Mouse (Mus musculus): ENCODE measurements at regions not wholly inside any gene's neighbourhood (a gene's known extent, or its start where the extent isn't known, plus 50 kb on each side); places are given as distances from the start of the nearest gene placed in this dataset.

- DNase-seq: no peak
Measured at GRCm38 (mm10) chr6:31995977-31996376, 54.1 kb upstream of the 1700012A03Rik start.

DNA sequence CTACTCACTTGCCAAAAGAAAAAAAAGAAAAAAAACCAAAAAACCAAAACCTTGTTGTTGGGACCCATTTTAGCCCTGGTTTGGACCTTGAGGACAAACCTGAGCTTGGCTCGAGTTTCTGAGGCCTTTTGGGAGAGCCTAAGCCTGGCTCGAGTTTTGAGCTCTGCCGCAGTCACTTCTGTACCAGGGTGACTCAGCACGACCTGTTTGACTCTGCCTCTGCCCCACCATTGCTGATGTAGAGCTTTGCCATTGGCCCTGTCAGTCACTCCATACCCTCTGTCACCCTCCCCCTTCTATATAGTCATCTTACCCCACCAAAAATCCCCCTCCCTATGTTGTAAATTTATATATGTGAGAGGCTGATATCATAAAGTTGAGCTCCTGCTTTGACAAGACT is 54.8 kb upstream of the 1700012A03Rik start:
- DNase-seq: no peak

- DNase-seq: no peak
Measured at GRCm38 (mm10) chr6:31985698-31986097, 64.3 kb upstream of the 1700012A03Rik start.

DNA sequence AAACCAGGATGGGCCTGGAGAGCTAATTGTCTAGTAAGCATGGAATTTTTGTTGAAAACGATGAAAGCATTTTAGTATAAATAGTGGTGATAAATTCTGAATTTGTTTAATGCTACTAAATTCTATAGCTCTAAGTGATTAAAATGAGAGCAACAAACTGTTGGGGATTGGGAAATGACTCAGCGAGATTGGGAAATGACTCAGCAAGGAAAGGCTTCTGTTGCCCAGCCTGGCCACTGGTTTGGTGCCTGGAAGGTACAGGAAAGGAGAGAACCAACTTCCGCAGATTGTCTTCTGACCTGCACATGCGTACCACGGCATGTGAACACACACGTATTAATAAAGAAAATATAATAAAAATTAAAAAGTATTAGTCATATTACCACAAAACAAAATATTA is 73.3 kb upstream of the 1700012A03Rik start:
- DNase-seq: no peak

GRCm38 (mm10) chr6:31948063-31948481 is 102.0 kb upstream of the 1700012A03Rik start:
- DNase-seq: no peak

- no peak for DNase-seq
Measured at GRCm38 (mm10) chr6:31946572-31946971, 103.5 kb upstream of the 1700012A03Rik start.

- no peak for DNase-seq
Measured at GRCm38 (mm10) chr6:31945347-31945746, 104.7 kb upstream of the 1700012A03Rik start.

DNA sequence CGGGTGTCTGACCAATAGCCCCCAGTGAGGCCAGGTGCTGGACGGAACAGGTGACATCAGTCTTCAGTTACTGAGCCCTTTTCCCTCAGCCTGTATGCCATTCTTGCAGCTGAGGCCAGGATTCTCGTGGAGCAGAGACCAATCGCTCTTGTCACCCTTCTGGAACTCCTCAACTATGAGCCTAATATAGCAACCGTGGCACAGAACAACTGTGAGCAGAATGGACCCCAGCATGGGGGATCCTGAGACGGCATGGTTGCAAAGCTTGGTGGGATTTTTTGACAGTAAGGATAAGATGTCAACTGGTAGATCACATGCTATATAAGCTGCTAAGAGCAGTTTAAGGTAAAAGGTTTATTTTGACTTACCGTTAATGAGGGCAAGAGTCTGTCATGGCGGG is 105.5 kb upstream of the 1700012A03Rik start:
- no peak for DNase-seq

GRCm38 (mm10) chr6:31942696-31943095 is 107.3 kb upstream of the 1700012A03Rik start:
- no peak for DNase-seq

DNA sequence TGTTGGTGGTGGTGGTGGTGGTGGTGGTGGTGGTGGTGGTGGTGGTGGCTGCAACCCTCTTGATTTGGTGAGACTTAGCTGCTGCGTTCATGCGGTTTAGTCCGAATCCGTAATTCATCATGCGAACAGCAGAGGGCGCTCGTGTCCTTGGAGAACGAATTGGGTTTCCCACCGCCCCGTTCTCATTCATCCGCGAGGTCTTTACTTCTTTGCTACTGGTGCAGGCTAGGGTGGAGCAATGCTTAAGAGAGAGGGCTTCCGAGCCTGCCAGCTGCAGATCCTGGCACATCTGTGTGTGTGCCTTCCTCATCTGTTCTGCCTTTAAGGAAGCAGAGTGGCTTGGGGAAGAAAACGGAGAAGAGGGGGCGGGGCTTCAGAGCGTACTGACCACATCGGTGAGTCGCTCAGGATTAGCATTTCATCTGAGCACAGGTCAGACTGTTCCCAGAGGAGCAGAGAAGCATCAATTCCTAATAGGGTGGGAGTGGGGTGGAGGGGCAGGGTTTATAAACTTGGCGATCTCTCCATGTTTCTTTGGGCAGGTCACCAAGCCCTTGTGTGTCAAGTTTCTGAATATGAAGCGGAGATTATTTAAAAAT is 111.7 kb upstream of the 1700012A03Rik start:
- peak; percentile 80 for DNase-seq

GRCm38 (mm10) chr6:31937146-31937545 is 112.9 kb upstream of the 1700012A03Rik start:
- no peak for DNase-seq

- DNase-seq: peak; percentile 40
Measured at GRCm38 (mm10) chr6:31934826-31935225, 115.2 kb upstream of the 1700012A03Rik start.

- DNase-seq: no peak
Measured at GRCm38 (mm10) chr6:31933956-31934355, 116.1 kb upstream of the 1700012A03Rik start.

GRCm38 (mm10) chr6:31933364-31933763 is 116.7 kb upstream of the 1700012A03Rik start:
- no peak for DNase-seq

DNA sequence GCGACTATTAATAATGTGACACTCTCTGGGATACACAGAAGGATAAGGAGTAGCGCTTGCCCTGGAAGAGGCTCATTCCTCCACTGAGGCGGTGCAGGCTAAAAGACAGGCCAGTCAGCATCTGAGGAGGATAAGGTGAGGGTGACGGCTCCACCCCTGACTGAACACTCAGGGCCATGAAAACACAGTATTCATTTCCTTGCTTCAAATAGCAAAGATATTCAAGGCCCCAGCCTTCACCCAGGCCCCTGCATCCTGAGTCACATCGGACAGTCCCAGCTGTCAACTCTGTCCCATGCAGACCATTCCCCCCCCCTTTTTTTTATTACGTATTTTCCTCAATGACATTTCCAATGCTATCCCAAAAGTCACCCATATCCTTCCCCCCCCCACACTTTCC is 118.9 kb upstream of the 1700012A03Rik start:
- no peak for DNase-seq

DNA sequence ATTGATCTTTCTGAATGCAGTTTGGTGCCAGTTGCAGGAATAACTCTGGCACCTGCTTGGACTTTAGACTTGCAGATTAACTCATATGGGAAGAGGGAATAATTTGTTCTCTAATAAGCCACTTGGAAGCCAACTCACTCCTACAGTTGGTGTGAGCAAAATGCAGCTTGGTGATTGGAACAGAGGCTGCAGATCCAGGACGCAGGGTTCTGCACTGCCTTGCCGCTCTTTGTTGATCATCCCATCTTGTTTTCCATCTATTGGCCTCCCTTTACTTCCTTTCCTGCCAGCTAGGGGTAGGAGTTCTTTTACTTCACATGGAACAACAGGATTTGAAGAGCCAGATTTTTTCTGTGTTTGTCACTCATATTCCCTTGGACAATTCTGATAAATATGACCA is 120.9 kb upstream of the 1700012A03Rik start:
- DNase-seq: no peak

DNA sequence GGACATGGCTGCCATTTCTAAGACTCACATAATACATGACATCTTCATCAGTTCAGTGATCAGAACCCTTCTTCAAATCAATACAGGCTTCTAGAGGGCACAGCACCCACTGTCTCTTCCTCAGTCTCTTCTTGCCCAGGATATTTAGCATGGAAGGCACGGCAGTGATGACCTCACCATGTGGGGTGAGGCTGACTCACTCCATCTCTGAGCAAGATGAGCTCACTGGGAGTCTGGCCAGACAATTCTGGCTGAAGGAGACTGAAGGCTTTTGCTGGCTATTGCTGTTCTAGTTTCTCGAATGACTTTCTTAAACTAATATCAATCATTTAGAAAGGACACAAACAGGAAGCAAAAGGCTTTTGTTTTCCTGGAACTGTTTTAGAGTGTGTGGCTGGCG is 122.9 kb upstream of the 1700012A03Rik start:
- peak; percentile 52 for DNase-seq

GRCm38 (mm10) chr6:31924669-31925046 is 125.4 kb upstream of the 1700012A03Rik start:
- no peak for DNase-seq

DNA sequence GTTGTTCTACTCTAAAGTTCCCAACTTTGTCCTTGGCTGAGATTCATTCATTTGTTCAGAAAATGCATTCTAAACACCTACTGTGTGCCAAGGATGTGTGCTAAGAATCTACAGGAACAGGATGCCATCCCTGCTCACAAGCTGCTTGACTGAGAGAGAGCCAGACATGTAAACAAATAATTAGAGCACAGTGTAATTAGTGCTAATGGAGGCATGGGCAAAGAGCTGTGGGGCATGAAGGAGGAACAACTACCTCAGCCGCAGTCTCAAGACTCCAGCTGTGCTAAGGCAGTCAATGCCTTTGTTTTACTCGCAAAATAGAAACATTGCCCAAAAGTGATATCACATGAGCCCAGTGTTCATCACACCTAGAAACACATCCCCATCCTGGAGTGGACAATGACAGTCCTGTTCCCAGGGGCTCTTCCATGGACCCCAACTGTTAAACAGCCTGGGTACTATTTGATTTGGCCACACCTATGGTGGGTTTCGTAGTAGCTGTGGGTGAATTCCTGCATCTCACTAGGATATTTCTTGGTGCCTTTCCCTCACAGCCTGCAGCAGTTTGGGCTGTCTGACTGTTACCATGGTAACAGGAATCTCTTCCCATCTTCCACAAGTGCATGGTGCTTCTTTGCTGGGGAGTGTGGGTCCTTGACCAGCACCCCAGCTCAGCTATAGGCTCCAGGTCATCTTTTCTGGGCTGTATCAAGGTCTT is 125.9 kb upstream of the 1700012A03Rik start:
- no peak for DNase-seq

- DNase-seq: no peak
Measured at GRCm38 (mm10) chr6:31921561-31922152, 128.4 kb upstream of the 1700012A03Rik start.

GRCm38 (mm10) chr6:31917411-31918131 is 132.5 kb upstream of the 1700012A03Rik start:
- DNase-seq: peak; percentile 78

- no peak for DNase-seq
Measured at GRCm38 (mm10) chr6:31901791-31902190, 148.3 kb upstream of the 1700012A03Rik start.

DNA sequence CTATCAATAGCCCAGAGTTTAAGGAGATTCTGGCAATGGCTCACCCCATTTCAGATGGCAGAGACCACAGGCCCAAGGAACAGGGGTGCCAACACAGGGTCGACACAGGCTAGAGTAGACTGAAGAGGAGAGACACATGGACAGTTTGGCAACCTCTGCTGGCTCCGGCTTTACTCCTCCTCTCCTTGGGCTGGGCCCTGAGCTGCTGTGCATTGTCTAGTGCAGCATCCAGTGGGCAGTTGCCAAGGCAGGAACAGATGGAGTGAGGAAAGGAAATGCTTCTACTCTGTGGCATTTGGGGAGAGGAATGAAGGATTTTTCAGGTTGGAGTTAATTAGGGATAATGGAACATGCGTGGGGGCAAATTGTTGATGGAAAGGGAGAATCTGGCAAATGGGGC is 151.0 kb upstream of the 1700012A03Rik start:
- peak; percentile 21 for DNase-seq

- DNase-seq: no peak
Measured at GRCm38 (mm10) chr6:31898609-31899008, 151.4 kb upstream of the 1700012A03Rik start.
